Mouse (Mus musculus) cerebellum, adult (tissue): ENCODE data around the gene Tmem192.
A peak's percentile ranks its signal among the peaks of the same experiment; 100 is the strongest.
"Not testable (repeated sequence)": the region's sequence is repeated elsewhere in the genome, so short reads cannot be mapped to it uniquely, and the experiment has no call there.

Experiments used
- ATAC-seq: cut with Nextera tagmentation; 2 replicates; pipeline ENCODE4 v1.9.2; 2017; ENCODE audit warnings: mild to moderate bottlenecking, moderate library complexity, mixed read lengths; ENCODE audit not compliant: insufficient number of reproducible peaks, low FRiP score, low TSS enrichment

Gene Tmem192

GRCm38 (mm10) chr8:64959025-64959424 is 12.0 kb downstream of the Tmem192 start:
- no peak for ATAC-seq

GRCm38 (mm10) chr8:64962836-64963235 is 15.9 kb downstream of the Tmem192 start:
- peak; percentile 26; the same call in 1 of the 2 replicates for ATAC-seq

GRCm38 (mm10) chr8:64983150-64983897 is 36.3 kb downstream of the Tmem192 start:
- ATAC-seq: 0 out of 2 replicates have a peak, but pooled peaks have one; percentile 22

GRCm38 (mm10) chr8:64987731-64988130 is 40.7 kb downstream of the Tmem192 start, which contains the start of gene Trim75:
TSS of gene Trim75 (minus strand) at chr8:64987831.
- no peak for ATAC-seq

- no peak for ATAC-seq
Measured at GRCm38 (mm10) chr8:64998806-64999365, 51.9 kb downstream of the Tmem192 start.

GRCm38 (mm10) chr8:65007616-65008015 is 60.6 kb downstream of the Tmem192 start:
- not testable (repeated sequence) for ATAC-seq

GRCm38 (mm10) chr8:65018423-65018822 is 71.4 kb downstream of the Tmem192 start, which contains the start of the genes Trim61 and Trim60:
TSS of gene Trim61 (minus strand) at chr8:65018523.
TSS of gene Trim60 (minus strand) at chr8:65018584.
- no peak for ATAC-seq
